Mouse (Mus musculus) forebrain, embryonic 16.5 days (tissue): ENCODE data around the gene Ankfn1. TPM values are rescaled to one million over a fixed set of nuclear protein-coding genes. Genes with fewer than 3 reads are reported as not detected.

Experiments
- ATAC-seq: fragments of 200-750 bp; cut with Nextera tagmentation; 2 replicates; pipeline ENCODE4 v1.8.0; 2017; ENCODE audit warnings: mild to moderate bottlenecking, moderate library complexity
- H3K27ac ChIP-seq: fragments of 300-500 bp; sonication (generic); 2 replicates; pipeline ENCODE4 v1.5.1; 2014; ENCODE audit warnings: low read length, control low read depth
- H3K27me3 ChIP-seq: fragments of 300-500 bp; sonication (generic); replicated peaks from 2 replicates; pipeline ENCODE4 v1.6.1; 2014; ENCODE audit warnings: low read length; ENCODE audit not compliant: control insufficient read depth, insufficient read depth
- H3K36me3 ChIP-seq: fragments of 300-500 bp; sonication (generic); 2 replicates; pipeline ENCODE4 v1.6.1; 2014; ENCODE audit not compliant: control insufficient read depth, insufficient read depth
- H3K4me1 ChIP-seq: fragments of 300-500 bp; sonication (generic); replicated peaks from 2 replicates; pipeline ENCODE4 v1.6.1; 2014; ENCODE audit warnings: low read length; ENCODE audit not compliant: control insufficient read depth, insufficient read depth
- H3K4me2 ChIP-seq: fragments of 300-500 bp; sonication (generic); 2 replicates; pipeline ENCODE4 v1.6.1; 2014; ENCODE audit warnings: mild to moderate bottlenecking, low read length, control low read depth
- H3K4me3 ChIP-seq: fragments of 300-500 bp; sonication (generic); replicated peaks from 2 replicates; pipeline ENCODE4 v1.5.1; 2014; ENCODE audit warnings: mild to moderate bottlenecking, low read length, control low read depth
- H3K9ac ChIP-seq: fragments of 300-500 bp; sonication (generic); replicated peaks from 2 replicates; pipeline ENCODE4 v1.6.1; 2014; ENCODE audit warnings: low read depth, low read length, control low read depth
- H3K9me3 ChIP-seq: fragments of 300-500 bp; sonication (generic); 2 replicates; pipeline ENCODE4 v1.6.1; 2016; ENCODE audit warnings: low read length; ENCODE audit not compliant: control insufficient read depth
- WGBS: fragments of 180-500 bp; shearing (Covaris S2); extraction: QIAGEN DNeasy Blood & Tissue Kit; methylation state at CpG from one replicate; pipeline ENCODE4 v1.1.7; 2014; 5-methylcytosine and 5-hydroxymethylcytosine counted together
- polyA plus RNA-seq: library from polyadenylated mRNA; unstranded; fragments of >200 nt; fragmentation: Nextera tagmentation; extraction: Ambion mirVana; gene quantifications from 2 replicates; pipeline ENCODE4 v1.2.1, GENCODE M21; 2015

The Ankfn1 gene
- polyA plus RNA-seq, 1 experiment from 2014 or later: 5.2 TPM

- no peaks in the 10 kb centered on the region for H3K36me3 ChIP-seq
- H3K4me1 ChIP-seq: no peaks in the 10 kb centered on the region
- H3K4me2 ChIP-seq: no peak overlapping the region
- H3K27ac ChIP-seq: no peak overlapping the region
- H3K9me3 ChIP-seq: no peaks in the 10 kb centered on the region
- H3K9ac ChIP-seq: no peak overlapping the region
- 94% methylated on average over 4 of the region's 4 CpGs for WGBS
- no peaks in the 10 kb centered on the region for H3K27me3 ChIP-seq
- H3K4me3 ChIP-seq: no peak overlapping the region
- ATAC-seq: no peak
These were observed 312.1 kb downstream of the Ankfn1 start for GRCm38 (mm10) chr11:89465381-89465780.

- no peaks in the 10 kb centered on the region for H3K36me3 ChIP-seq
- no peaks in the 10 kb centered on the region for H3K4me1 ChIP-seq
- no peaks in the 10 kb centered on the region for H3K27me3 ChIP-seq
- H3K4me3 ChIP-seq: no peak overlapping the region
- no peaks in the 10 kb centered on the region for H3K9me3 ChIP-seq
- WGBS: 85% methylated on average over 10 of the region's 10 CpGs
- ATAC-seq: no peak
- no peak overlapping the region for H3K27ac ChIP-seq
- H3K9ac ChIP-seq: no peak overlapping the region
- H3K4me2 ChIP-seq: no peak overlapping the region
These were observed 315.2 kb downstream of the Ankfn1 start for GRCm38 (mm10) chr11:89462216-89462615.

GRCm38 (mm10) chr11:89459437-89459836 lies 318.0 kb downstream of the Ankfn1 start:
- Histone ChIP-seq H3K4me2 (no peak overlapping the region), H3K9me3 (no peaks in the 10 kb centered on the region), H3K4me3 (no peak overlapping the region), H3K27me3 (no peaks in the 10 kb centered on the region), H3K36me3 (no peaks in the 10 kb centered on the region), H3K4me1 (no peaks in the 10 kb centered on the region), H3K9ac (no peak overlapping the region), H3K27ac (no peak overlapping the region)
- ATAC-seq: no peak
- 92% methylated on average over 6 of the region's 6 CpGs for WGBS

GRCm38 (mm10) chr11:89455647-89456231 lies 321.7 kb downstream of the Ankfn1 start:
- Histone ChIP-seq H3K27ac (no peak overlapping the region), H3K4me3 (no peak overlapping the region), H3K9me3 (no peaks in the 10 kb centered on the region), H3K4me2 (no peak overlapping the region), H3K9ac (no peak overlapping the region), H3K27me3 (no peaks in the 10 kb centered on the region), H3K36me3 (no peaks in the 10 kb centered on the region), H3K4me1 (peaks cover 3% of the 10 kb centered on the region; the same call in 1 of the 2 replicates)
- WGBS: 24% methylated on average over 5 of the region's 5 CpGs
- no peak for ATAC-seq

- no peak overlapping the region for H3K9ac ChIP-seq
- no peaks in the 10 kb centered on the region for H3K9me3 ChIP-seq
- H3K36me3 ChIP-seq: no peaks in the 10 kb centered on the region
- ATAC-seq: no peak
- no peak overlapping the region for H3K4me2 ChIP-seq
- H3K4me3 ChIP-seq: no peak overlapping the region
- no peaks in the 10 kb centered on the region for H3K27me3 ChIP-seq
- peaks cover 6% of the 10 kb centered on the region for H3K4me1 ChIP-seq
- 65% methylated on average over 4 of the region's 4 CpGs for WGBS
- no peak overlapping the region for H3K27ac ChIP-seq
These were observed 322.8 kb downstream of the Ankfn1 start for GRCm38 (mm10) chr11:89454702-89455101.

- 0 out of 2 replicates have a peak, but pooled peaks have one; percentile 47 for ATAC-seq
- Histone ChIP-seq H3K9me3 (no peaks in the 10 kb centered on the region), H3K27me3 (no peaks in the 10 kb centered on the region), H3K27ac (no peak overlapping the region), H3K4me2 (no peak overlapping the region), H3K36me3 (no peaks in the 10 kb centered on the region), H3K4me1 (peaks cover 13% of the 10 kb centered on the region), H3K9ac (no peak overlapping the region), H3K4me3 (no peak overlapping the region)
- WGBS: 31% methylated on average over 2 of the region's 2 CpGs
These were observed 324.6 kb downstream of the Ankfn1 start for GRCm38 (mm10) chr11:89452862-89453261.

GRCm38 (mm10) chr11:89450406-89450805 lies 327.0 kb downstream of the Ankfn1 start:
- Histone ChIP-seq H3K36me3 (no peaks in the 10 kb centered on the region), H3K4me1 (peaks cover 18% of the 10 kb centered on the region), H3K4me2 (no peak overlapping the region), H3K9me3 (no peaks in the 10 kb centered on the region), H3K27ac (no peak overlapping the region), H3K4me3 (no peak overlapping the region), H3K27me3 (no peaks in the 10 kb centered on the region), H3K9ac (no peak overlapping the region)
- no peak for ATAC-seq
- 20% methylated on average over 4 of the region's 4 CpGs for WGBS

GRCm38 (mm10) chr11:89448986-89449385 lies 328.5 kb downstream of the Ankfn1 start:
- no peak overlapping the region for H3K9ac ChIP-seq
- H3K36me3 ChIP-seq: no peaks in the 10 kb centered on the region
- peaks cover 18% of the 10 kb centered on the region for H3K4me1 ChIP-seq
- H3K27ac ChIP-seq: no peak overlapping the region
- H3K9me3 ChIP-seq: no peaks in the 10 kb centered on the region
- H3K4me3 ChIP-seq: no peak overlapping the region
- ATAC-seq: no peak
- no peak overlapping the region for H3K4me2 ChIP-seq
- 84% methylated on average over 6 of the region's 6 CpGs for WGBS
- no peaks in the 10 kb centered on the region for H3K27me3 ChIP-seq

GRCm38 (mm10) chr11:89447477-89447876 lies 330.0 kb downstream of the Ankfn1 start:
- no peak overlapping the region for H3K9ac ChIP-seq
- H3K4me2 ChIP-seq: no peak overlapping the region
- no peaks in the 10 kb centered on the region for H3K27me3 ChIP-seq
- H3K36me3 ChIP-seq: no peaks in the 10 kb centered on the region
- 49% methylated on average over 12 of the region's 12 CpGs for WGBS
- no peak for ATAC-seq
- no peaks in the 10 kb centered on the region for H3K9me3 ChIP-seq
- H3K4me3 ChIP-seq: no peak overlapping the region
- peaks cover 15% of the 10 kb centered on the region for H3K4me1 ChIP-seq
- no peak overlapping the region for H3K27ac ChIP-seq

GRCm38 (mm10) chr11:89440566-89440965 lies 336.9 kb downstream of the Ankfn1 start:
- no peaks in the 10 kb centered on the region for H3K4me1 ChIP-seq
- WGBS: 87% methylated on average over 6 of the region's 6 CpGs
- no peak overlapping the region for H3K4me2 ChIP-seq
- H3K36me3 ChIP-seq: no peaks in the 10 kb centered on the region
- no peak overlapping the region for H3K9ac ChIP-seq
- H3K27me3 ChIP-seq: no peaks in the 10 kb centered on the region
- H3K9me3 ChIP-seq: no peaks in the 10 kb centered on the region
- no peak overlapping the region for H3K4me3 ChIP-seq
- H3K27ac ChIP-seq: no peak overlapping the region
- ATAC-seq: no peak
